Mouse (Mus musculus): ENCODE results near the gene Cebpa. TPM values are rescaled to one million over a fixed set of nuclear protein-coding genes. Genes with fewer than 3 reads are reported as not detected.

Cebpa gene
- total and polyA plus RNA-seq, 3 experiments = 0.02 TPM; not detected in 2

DNA sequence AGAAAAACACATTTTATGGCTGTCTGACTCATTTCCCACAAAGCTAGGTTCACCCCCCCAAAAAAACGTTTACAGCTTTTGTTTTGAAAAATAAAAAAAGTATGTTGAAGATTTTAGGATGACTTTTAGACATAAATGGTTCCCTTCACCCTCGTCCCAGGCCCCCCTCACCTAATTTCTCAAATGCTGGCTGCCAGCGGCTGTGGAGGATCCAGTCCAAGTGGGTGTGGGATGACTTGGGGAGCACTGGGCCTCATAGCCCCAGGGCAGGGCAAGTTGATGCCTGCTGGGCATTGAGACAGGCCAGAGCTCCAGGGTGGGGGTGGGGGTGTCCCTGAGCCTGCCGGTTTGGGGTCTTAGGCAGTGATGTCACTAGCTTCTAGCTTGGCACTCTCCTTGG is 19.4 kb downstream of the Cebpa start:
- no peaks in the 10 kb centered on the region for H3K4me1 ChIP-seq (ENCODE audit: insufficient read depth, low read depth, low read length)
- no peaks in the 10 kb centered on the region for H3K36me3 ChIP-seq (replicated peaks)
- no peaks in the 10 kb centered on the region for H3K9me3 ChIP-seq (replicated peaks)
- no peak overlapping the region for H3K4me3 ChIP-seq (ENCODE audit: low read depth, low read length)
- ATAC-seq (ENCODE audit: extremely low read depth, insufficient number of reproducible peaks, low FRiP score, poor library complexity, severe bottlenecking) (no peak), DNase-seq (ENCODE audit: low spot score) (no peak)
- H3K27me3 ChIP-seq (ENCODE audit: insufficient read depth, low read length) = peaks cover 6% of the 10 kb centered on the region; the same call in 1 of the 2 replicates
- TF ChIP-seq GATA2 (IDR thresholded peaks at IDR 0.05; ENCODE audit: borderline replicate concordance, low read depth, low read length) (no peak), GATA1 (IDR thresholded peaks at IDR 0.05; ENCODE audit: borderline replicate concordance, low read length) (no peak), CTCF (IDR thresholded peaks at IDR 0.05; ENCODE audit: low read depth, low read length) (no peak), POLR2AphosphoS5 (IDR thresholded peaks at IDR 0.05; ENCODE audit: insufficient replicate concordance, low read depth, low read length) (no peak), TAL1 (conservative IDR thresholded peaks at IDR 0.05; ENCODE audit: low read depth, low read length) (no peak)

GRCm38 (mm10) chr7:35139880-35140279 is 20.8 kb downstream of the Cebpa start:
- no peak for ATAC-seq (ENCODE audit: extremely low read depth, insufficient number of reproducible peaks, low FRiP score, poor library complexity, severe bottlenecking)
- no peak for DNase-seq (ENCODE audit: low spot score)
- no peaks in the 10 kb centered on the region for H3K36me3 ChIP-seq (replicated peaks)

GRCm38 (mm10) chr7:35141519-35141918 is 22.4 kb downstream of the Cebpa start:
- no peak for TF ChIP-seq POLR2AphosphoS5 (IDR thresholded peaks at IDR 0.05; ENCODE audit: insufficient replicate concordance, low read depth, low read length)
- TF ChIP-seq TAL1 (conservative IDR thresholded peaks at IDR 0.05; ENCODE audit: low read depth, low read length) = no peak
- no peak for TF ChIP-seq GATA1 (IDR thresholded peaks at IDR 0.05; ENCODE audit: borderline replicate concordance, low read length)
- no peak for TF ChIP-seq GATA2 (IDR thresholded peaks at IDR 0.05; ENCODE audit: borderline replicate concordance, low read depth, low read length)
- no peaks in the 10 kb centered on the region for H3K9me3 ChIP-seq (replicated peaks)
- no peaks in the 10 kb centered on the region for H3K4me1 ChIP-seq (ENCODE audit: insufficient read depth, low read depth, low read length)
- peaks cover 6% of the 10 kb centered on the region; the same call in 1 of the 2 replicates for H3K27me3 ChIP-seq (ENCODE audit: insufficient read depth, low read length)
- H3K36me3 ChIP-seq (replicated peaks) = no peaks in the 10 kb centered on the region
- H3K4me3 ChIP-seq (ENCODE audit: low read depth, low read length) = no peak overlapping the region
- DNase-seq (ENCODE audit: low spot score) (no peak), ATAC-seq (ENCODE audit: extremely low read depth, insufficient number of reproducible peaks, low FRiP score, poor library complexity, severe bottlenecking) (no peak)

More at GRCm38 (mm10) chr7:35139880-35140279, 20.8 kb downstream of the Cebpa start:
- H3K27me3 ChIP-seq (ENCODE audit: insufficient read depth, low read length) = peaks cover 6% of the 10 kb centered on the region; the same call in 1 of the 2 replicates
- H3K4me1 ChIP-seq (ENCODE audit: insufficient read depth, low read depth, low read length) = no peaks in the 10 kb centered on the region
- no peak overlapping the region for H3K4me3 ChIP-seq (ENCODE audit: low read depth, low read length)
- H3K9me3 ChIP-seq (replicated peaks) = no peaks in the 10 kb centered on the region
- no peak for TF ChIP-seq GATA2 (IDR thresholded peaks at IDR 0.05; ENCODE audit: borderline replicate concordance, low read depth, low read length)
- no peak for TF ChIP-seq POLR2AphosphoS5 (IDR thresholded peaks at IDR 0.05; ENCODE audit: insufficient replicate concordance, low read depth, low read length)
- TF ChIP-seq CTCF (IDR thresholded peaks at IDR 0.05; ENCODE audit: low read depth, low read length) = no peak
- TF ChIP-seq TAL1 (conservative IDR thresholded peaks at IDR 0.05; ENCODE audit: low read depth, low read length) = no peak
- TF ChIP-seq GATA1 (IDR thresholded peaks at IDR 0.05; ENCODE audit: borderline replicate concordance, low read length) = no peak

DNA sequence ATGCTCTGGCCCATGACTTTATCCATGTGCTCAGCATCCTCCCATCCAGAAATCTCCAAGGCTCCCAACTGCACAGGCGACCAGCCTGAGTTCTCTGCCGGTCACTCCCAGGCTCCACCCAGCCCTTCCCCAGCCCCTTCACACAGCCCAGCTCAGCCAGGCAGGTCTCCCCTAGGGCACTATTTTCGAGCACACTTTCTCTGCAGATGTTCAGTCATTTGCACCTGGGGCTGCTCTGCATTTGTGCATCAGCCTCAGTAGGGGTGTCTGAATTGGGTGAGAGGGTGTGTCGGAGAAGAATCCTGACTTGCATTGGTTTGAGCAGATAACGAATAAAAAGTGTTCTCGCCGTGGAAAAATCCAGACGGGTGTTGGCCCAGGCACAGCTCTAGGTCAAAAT is 23.4 kb downstream of the Cebpa start:
- no peaks in the 10 kb centered on the region for H3K9me3 ChIP-seq (replicated peaks)
- TF ChIP-seq CTCF (IDR thresholded peaks at IDR 0.05; ENCODE audit: low read depth, low read length) (no peak), GATA2 (IDR thresholded peaks at IDR 0.05; ENCODE audit: borderline replicate concordance, low read depth, low read length) (no peak), GATA1 (IDR thresholded peaks at IDR 0.05; ENCODE audit: borderline replicate concordance, low read length) (no peak), POLR2AphosphoS5 (IDR thresholded peaks at IDR 0.05; ENCODE audit: insufficient replicate concordance, low read depth, low read length) (no peak), TAL1 (conservative IDR thresholded peaks at IDR 0.05; ENCODE audit: low read depth, low read length) (no peak)
- H3K36me3 ChIP-seq (replicated peaks) = no peaks in the 10 kb centered on the region
- peaks cover 6% of the 10 kb centered on the region; the same call in 1 of the 2 replicates for H3K27me3 ChIP-seq (ENCODE audit: insufficient read depth, low read length)
- no peaks in the 10 kb centered on the region for H3K4me1 ChIP-seq (ENCODE audit: insufficient read depth, low read depth, low read length)
- ATAC-seq (ENCODE audit: extremely low read depth, insufficient number of reproducible peaks, low FRiP score, poor library complexity, severe bottlenecking) = no peak
- no peak overlapping the region for H3K4me3 ChIP-seq (ENCODE audit: low read depth, low read length)
- DNase-seq (ENCODE audit: low spot score) = no peak

- TF ChIP-seq GATA2 (IDR thresholded peaks at IDR 0.05; ENCODE audit: borderline replicate concordance, low read depth, low read length) (no peak), CTCF (IDR thresholded peaks at IDR 0.05; ENCODE audit: low read depth, low read length) (no peak), GATA1 (IDR thresholded peaks at IDR 0.05; ENCODE audit: borderline replicate concordance, low read length) (no peak), TAL1 (conservative IDR thresholded peaks at IDR 0.05; ENCODE audit: low read depth, low read length) (no peak), POLR2AphosphoS5 (IDR thresholded peaks at IDR 0.05; ENCODE audit: insufficient replicate concordance, low read depth, low read length) (no peak)
- Histone ChIP-seq H3K4me3 (ENCODE audit: low read depth, low read length) (no peak overlapping the region), H3K9me3 (replicated peaks) (no peaks in the 10 kb centered on the region), H3K27me3 (ENCODE audit: insufficient read depth, low read length) (peaks cover 6% of the 10 kb centered on the region; the same call in 1 of the 2 replicates), H3K36me3 (replicated peaks) (no peaks in the 10 kb centered on the region), H3K4me1 (ENCODE audit: insufficient read depth, low read depth, low read length) (no peaks in the 10 kb centered on the region)
- no peak for ATAC-seq (ENCODE audit: extremely low read depth, insufficient number of reproducible peaks, low FRiP score, poor library complexity, severe bottlenecking)
- no peak for DNase-seq (ENCODE audit: low spot score)
These were observed 24.9 kb downstream of the Cebpa start for GRCm38 (mm10) chr7:35143864-35144618.

GRCm38 (mm10) chr7:35145068-35145467 is 26.0 kb downstream of the Cebpa start:
- DNase-seq (ENCODE audit: low spot score) (no peak), ATAC-seq (ENCODE audit: extremely low read depth, insufficient number of reproducible peaks, low FRiP score, poor library complexity, severe bottlenecking) (no peak)
- H3K36me3 ChIP-seq (replicated peaks) = no peaks in the 10 kb centered on the region
- no peaks in the 10 kb centered on the region for H3K9me3 ChIP-seq (replicated peaks)
- TF ChIP-seq GATA1 (IDR thresholded peaks at IDR 0.05; ENCODE audit: borderline replicate concordance, low read length) = no peak
- TF ChIP-seq GATA2 (IDR thresholded peaks at IDR 0.05; ENCODE audit: borderline replicate concordance, low read depth, low read length) = no peak
- H3K27me3 ChIP-seq (ENCODE audit: insufficient read depth, low read length) = peaks cover 6% of the 10 kb centered on the region; the same call in 1 of the 2 replicates
- H3K4me3 ChIP-seq (ENCODE audit: low read depth, low read length) = no peak overlapping the region
- no peaks in the 10 kb centered on the region for H3K4me1 ChIP-seq (ENCODE audit: insufficient read depth, low read depth, low read length)

Data from G1E (cell line).